Mouse (Mus musculus): ENCODE results near the gene Nit1.

DNA sequence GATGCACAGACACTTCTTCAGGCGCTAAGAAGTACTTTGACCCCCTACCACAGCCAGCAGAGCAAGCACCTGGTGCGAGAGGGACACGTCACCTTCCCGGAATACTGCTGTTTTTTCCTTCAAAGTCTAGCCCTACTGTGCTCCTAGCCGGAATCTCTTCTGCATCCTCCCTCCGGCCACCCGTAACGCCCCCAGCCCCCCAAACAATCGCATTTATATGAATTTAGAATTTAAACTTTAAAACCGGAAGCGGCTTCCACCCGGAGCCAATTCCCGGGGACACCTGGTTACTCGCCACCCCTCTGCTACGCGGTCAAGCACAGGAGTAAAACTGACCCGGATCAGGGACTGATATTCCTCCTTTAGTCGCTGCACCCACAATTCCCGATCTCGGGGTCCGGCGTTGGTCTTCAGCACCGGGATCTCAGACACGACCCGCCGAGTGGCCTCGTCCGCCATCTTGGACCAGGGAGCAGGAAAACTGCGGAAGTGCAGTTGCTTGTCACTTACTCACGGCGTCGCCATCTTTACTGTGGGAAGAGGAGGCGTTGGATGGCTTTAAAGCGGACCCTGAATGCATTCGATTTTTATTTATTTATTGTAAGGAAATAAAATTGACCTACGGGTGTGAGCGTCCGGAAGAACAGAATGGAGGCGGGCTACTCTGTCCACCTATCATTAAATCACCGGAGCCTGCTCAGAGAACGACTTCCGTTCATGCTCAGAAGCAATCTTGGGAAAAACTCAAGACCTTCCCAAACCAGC lies 51.0 kb downstream of the Nit1 start, which contains the start of gene Ufc1:
- TF ChIP-seq MAFK (IDR thresholded peaks at IDR 0.05; ENCODE audit: insufficient read depth, low read depth, low read length): no peak
- no peak for TF ChIP-seq ZC3H11A (IDR thresholded peaks at IDR 0.05; ENCODE audit: borderline replicate concordance, low read depth, low read length)
- TF ChIP-seq HCFC1 (IDR thresholded peaks at IDR 0.05; ENCODE audit: borderline replicate concordance, insufficient read depth, low read length): no peak

All from ES-E14 (cell line).